Comparison of ENCODE assay signal across 22 mouse cellular contexts in the genomic region with DNA sequence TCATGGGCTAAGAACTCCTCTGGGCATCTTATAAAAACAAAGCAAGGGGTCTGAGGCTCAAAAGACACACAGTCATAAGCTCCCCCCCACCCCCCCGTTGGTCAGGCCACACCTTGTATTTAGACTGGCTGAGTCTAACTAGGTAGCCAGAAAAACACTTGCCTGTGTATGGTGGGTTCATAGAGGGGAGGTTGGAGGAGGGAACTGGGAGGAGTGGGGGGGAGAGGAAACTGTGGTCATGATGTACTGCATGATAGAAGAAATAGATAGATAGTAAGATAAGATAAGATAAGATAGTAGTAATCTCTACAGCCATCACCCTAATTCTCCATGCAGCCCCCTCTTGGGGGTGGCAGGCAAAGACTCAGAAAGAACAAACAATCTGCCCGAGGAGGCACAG. TPM values are rescaled to one million over a fixed set of nuclear protein-coding genes. Genes with fewer than 3 reads are reported as not detected.
DNase-seq lines count a peak whose midpoint lies in the region; ATAC-seq and TF ChIP-seq lines count a peak whose summit lies in the region.
"Had no signal": no experiment of that assay in that cellular context is flagged by ENCODE, and none has a peak within 500 bp of the region (broad histone marks: within the 10 kb centered on the region; RNA-seq: fewer than 3 reads in every experiment).

No protein-coding gene starts in this region.

- intact Hi-C loops in heart, postnatal 10 days (cut with DNase I), result no loop called here

- H3K9ac ChIP-seq in heart, embryonic 14.5 days (ENCODE audit: low read length), result 0 out of 2 replicates have a peak overlapping the region, but pooled peaks have one; percentile 54
- no peak overlapping the region for H3K9ac ChIP-seq in lung, embryonic 15.5 days
- no peak overlapping the region for H3K9ac ChIP-seq in intestine, postnatal 0 days (ENCODE audit: low read depth, low read length)
- H3K9ac ChIP-seq: embryonic facial prominence, embryonic 12.5 days; forebrain, postnatal 0 days; hindbrain, embryonic 14.5 days; kidney, embryonic 15.5 days; liver, embryonic 14.5 days had no signal

- peak overlapping the region; percentile 72 for H3K4me2 ChIP-seq in heart, embryonic 14.5 days (ENCODE audit: low read length)
- H3K4me2 ChIP-seq in lung, embryonic 15.5 days, result peak overlapping the region; percentile 29; the same call in 1 of the 2 replicates
- H3K4me2 ChIP-seq in intestine, postnatal 0 days (replicated peaks; ENCODE audit: low read depth), result peak overlapping the region; percentile 48
- H3K4me2 ChIP-seq: embryonic facial prominence, embryonic 12.5 days; hindbrain, embryonic 14.5 days; limb, embryonic 13.5 days had no signal

- no peak for TF ChIP-seq CTCF in intestine, postnatal 0 days (IDR thresholded peaks at IDR 0.05; ENCODE audit: low read depth)

- H3K27me3 ChIP-seq in heart, embryonic 14.5 days (ENCODE audit: control insufficient read depth, insufficient read depth, low read length), result no peaks in the 10 kb centered on the region
- no peaks in the 10 kb centered on the region for H3K27me3 ChIP-seq in lung, embryonic 15.5 days
- no peaks in the 10 kb centered on the region for H3K27me3 ChIP-seq in intestine, postnatal 0 days (replicated peaks; ENCODE audit: control insufficient read depth, insufficient read depth, low read length)
- H3K27me3 ChIP-seq: embryonic facial prominence, embryonic 12.5 days; limb, embryonic 13.5 days had no signal

- no peak for DNase-seq in heart, postnatal 10 days
- no peak for DNase-seq in lung, postnatal 25 days (ENCODE audit: low spot score)
- no peak for DNase-seq in adrenal gland, adult 2 months
- DNase-seq in B cell, adult 2 months, result no peak
- DNase-seq: cerebellum, adult 2 months; cerebellum, postnatal 25 days; forebrain, postnatal 0 days; gastrocnemius, postnatal 36 days; layer of hippocampus, adult 9-11 months; thymus, postnatal 25 days had no signal

- WGBS in heart, embryonic 14.5 days, result 54% methylated on average over 2 of the region's 2 CpGs
- 37% methylated on average over 2 of the region's 2 CpGs for WGBS in lung, embryonic 15.5 days
- 33% methylated on average over 2 of the region's 2 CpGs for WGBS in intestine, postnatal 0 days

- no peaks in the 10 kb centered on the region for H3K9me3 ChIP-seq in heart, embryonic 14.5 days (ENCODE audit: control insufficient read depth, low read length)
- no peaks in the 10 kb centered on the region for H3K9me3 ChIP-seq in lung, embryonic 15.5 days
- H3K9me3 ChIP-seq in intestine, postnatal 0 days (ENCODE audit: control insufficient read depth), result no peaks in the 10 kb centered on the region
- H3K9me3 ChIP-seq: embryonic facial prominence, embryonic 12.5 days; kidney, embryonic 15.5 days; limb, embryonic 13.5 days; midbrain, embryonic 10.5 days had no signal

- H3K36me3 ChIP-seq in heart, embryonic 14.5 days (ENCODE audit: control insufficient read depth, insufficient read depth, low read length), result peaks cover 38% of the 10 kb centered on the region
- H3K36me3 ChIP-seq in lung, embryonic 15.5 days, result no peaks in the 10 kb centered on the region
- peaks cover 4% of the 10 kb centered on the region; the same call in 1 of the 2 replicates for H3K36me3 ChIP-seq in intestine, postnatal 0 days (ENCODE audit: control insufficient read depth, insufficient read depth)
- H3K36me3 ChIP-seq: embryonic facial prominence, embryonic 12.5 days; kidney, embryonic 15.5 days; midbrain, embryonic 10.5 days had no signal

- H3K4me1 ChIP-seq in heart, embryonic 14.5 days (ENCODE audit: control insufficient read depth in 2 of 2, insufficient read depth in 2 of 2, low read length in 2 of 2), result peaks cover 37 to 55% of the 10 kb centered on the region in 2 experiments
- peaks cover 60% of the 10 kb centered on the region for H3K4me1 ChIP-seq in lung, embryonic 15.5 days
- 0 out of 2 replicates have a peak, but pooled peaks cover 10% of the 10 kb centered on the region for H3K4me1 ChIP-seq in intestine, postnatal 0 days (replicated peaks; ENCODE audit: control insufficient read depth, insufficient read depth, low read length)

- H3K4me3 ChIP-seq in heart, embryonic 14.5 days (ENCODE audit: control insufficient read depth in 1 of 2, insufficient read depth in 1 of 2, low read depth in 1 of 2, low read length in 2 of 2), result 0 out of 4 replicates have a peak overlapping the region, but pooled peaks of 1 of the 2 experiments have one; percentile 1
- no peak overlapping the region for H3K4me3 ChIP-seq in lung, embryonic 15.5 days
- H3K4me3 ChIP-seq in intestine, postnatal 0 days (ENCODE audit: low read depth, low read length), result peak overlapping the region; percentile 16; the same call in 1 of the 2 replicates
- H3K4me3 ChIP-seq: embryonic facial prominence, embryonic 12.5 days; kidney, embryonic 15.5 days; limb, embryonic 13.5 days; midbrain, embryonic 10.5 days had no signal

- H3K27ac ChIP-seq in heart, embryonic 14.5 days (replicated peaks in 1 of 2; ENCODE audit: control insufficient read depth in 1 of 2, insufficient read depth in 1 of 2, low read depth in 2 of 2, low read length in 2 of 2), result no peak overlapping the region
- H3K27ac ChIP-seq in lung, embryonic 15.5 days, result no peak overlapping the region
- no peak overlapping the region for H3K27ac ChIP-seq in intestine, postnatal 0 days (ENCODE audit: low read depth, low read length)
- H3K27ac ChIP-seq: embryonic facial prominence, embryonic 12.5 days; hindbrain, embryonic 14.5 days; kidney, embryonic 15.5 days; limb, embryonic 13.5 days; liver, embryonic 14.5 days; midbrain, embryonic 10.5 days had no signal

- ATAC-seq in heart, embryonic 14.5 days (ENCODE audit: insufficient number of reproducible peaks, insufficient read depth, low FRiP score, low read depth), result no peak
- no peak for ATAC-seq in lung, embryonic 15.5 days (ENCODE audit: borderline replicate concordance, extremely low read depth, low FRiP score, low TSS enrichment)
- ATAC-seq in intestine, postnatal 0 days, result no peak
- ATAC-seq: activated CD4-positive, CD25-positive, alpha-beta regulatory T cell, adult 4 months; forebrain, postnatal 0 days; inflammation-experienced regulatory T-cells, adult 6 months; lung, postnatal 0 days had no signal

RNA-seq across cellular contexts. Expression of a gene that starts 4.3 kb away (rescaled TPM):
- polyA plus RNA-seq in heart, embryonic 14.5 days (2014; fragmentation: Nextera tagmentation; extraction: Ambion mirVana), result 2,013 and 2,167 TPM in 2 replicates
- total RNA-seq in heart, postnatal 10 days (2021), result 100 to 1,000 TPM; 391 to 523 TPM
- 443 and 454 TPM in 2 replicates for polyA plus RNA-seq in lung, embryonic 15.5 days (2015; fragmentation: Nextera tagmentation; extraction: Ambion mirVana)
- polyA plus RNA-seq in intestine, postnatal 0 days (2015; fragmentation: Nextera tagmentation; extraction: Ambion mirVana), result 1,325 and 1,382 TPM in 2 replicates
- total RNA-seq in adrenal gland, adult 2 months (2021), result 10 to 100 TPM; 74.9 to 85.2 TPM
- polyA plus RNA-seq in adrenal gland, adult 2 months (2012; rRNA removed), result 44.0 and 48.0 TPM in 2 replicates
- polyA plus RNA-seq: activated CD4-positive, CD25-positive, alpha-beta regulatory T cell, adult 4 months; inflammation-experienced regulatory T-cells, adult 6 months had no signal
